Mouse (Mus musculus) c-Kit-positive CD71-negative TER-119-negative erythroid progenitor cells, embryonic 14.5 days (primary cell): ENCODE data around the gene Fam214b.

ENCODE experiments used
- DNase-seq: peaks from one replicate; pipeline ENCODE4 v3.0.0-alpha.2; 2013; ENCODE audit warnings: low read depth

The Fam214b gene

GRCm38 (mm10) chr4:43010161-43011038 lies 35.6 kb downstream of the Fam214b start, which contains the start of gene Fancg:
Gene Fancg, minus strand, starts transcription at chr4:43010506.
- DNase-seq: peak; percentile 70

GRCm38 (mm10) chr4:43005765-43006164 lies 40.3 kb downstream of the Fam214b start:
- DNase-seq: peak; percentile 51

GRCm38 (mm10) chr4:43004951-43005350 lies 41.1 kb downstream of the Fam214b start:
- no peak for DNase-seq

- no peak for DNase-seq
Observed at GRCm38 (mm10) chr4:43002756-43003439, 43.1 kb downstream of the Fam214b start.

- no peak for DNase-seq
Observed at GRCm38 (mm10) chr4:43001272-43001671, 44.7 kb downstream of the Fam214b start.

GRCm38 (mm10) chr4:43000141-43000986 lies 45.7 kb downstream of the Fam214b start, which contains the start of gene Vcp:
Gene Vcp, minus strand, starts transcription at chr4:43000507.
- DNase-seq: peak; percentile 97

- peak; percentile 66 for DNase-seq
Observed at GRCm38 (mm10) chr4:42999451-43000140, 46.4 kb downstream of the Fam214b start.

- no peak for DNase-seq
Observed at GRCm38 (mm10) chr4:42998022-42998421, 48.0 kb downstream of the Fam214b start.

GRCm38 (mm10) chr4:42988296-42988695 lies 57.7 kb downstream of the Fam214b start:
- DNase-seq: no peak
